Mouse (Mus musculus): Measurements from ENCODE around the gene Vwa1.
"Not testable (repeated sequence)": the region's sequence is repeated elsewhere in the genome, so short reads cannot be mapped to it uniquely, and the experiment has no call there.

Gene Vwa1

DNA sequence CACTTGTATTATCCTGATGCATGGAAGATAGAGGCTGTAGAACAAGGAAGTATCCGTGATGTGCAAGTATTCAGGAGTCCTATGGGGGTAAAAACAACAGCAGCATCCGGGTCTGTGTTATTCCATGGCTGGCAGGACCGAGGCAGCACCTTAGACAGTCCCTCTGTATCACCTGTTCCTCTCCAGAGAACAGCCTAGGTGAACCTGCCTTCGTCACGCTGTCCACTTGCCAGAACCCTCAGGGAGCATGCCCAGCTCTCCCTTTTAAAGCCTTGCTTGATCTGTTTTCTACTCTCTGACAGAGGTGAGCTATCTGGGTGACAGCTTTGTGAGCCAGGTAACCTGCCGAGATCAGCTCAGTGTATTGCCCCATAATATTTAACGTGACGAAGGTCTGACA is 30.0 kb downstream of the Vwa1 start:
- no peak for DNase-seq (ENCODE audit: low read depth)

DNA sequence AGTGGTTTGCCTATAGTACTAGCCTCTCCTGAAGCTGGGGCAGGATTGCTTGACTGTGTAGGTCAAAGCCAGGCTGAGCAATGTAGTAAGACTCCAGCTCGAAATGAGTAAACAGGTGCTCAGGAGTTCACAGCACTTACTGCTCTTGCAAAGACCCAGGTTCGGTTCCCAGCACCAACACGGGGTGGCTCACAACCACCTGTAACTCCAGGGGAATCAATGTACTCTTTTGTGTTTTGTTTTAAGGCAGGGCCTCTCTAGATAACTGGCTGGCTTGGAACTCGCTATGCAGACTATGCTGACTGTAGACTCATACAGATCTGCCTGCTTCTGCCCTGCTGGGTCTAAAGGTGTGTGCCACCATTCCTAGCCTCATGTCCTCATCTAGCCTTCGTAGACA is 31.8 kb downstream of the Vwa1 start:
- DNase-seq (ENCODE audit: low read depth) = no peak

DNA sequence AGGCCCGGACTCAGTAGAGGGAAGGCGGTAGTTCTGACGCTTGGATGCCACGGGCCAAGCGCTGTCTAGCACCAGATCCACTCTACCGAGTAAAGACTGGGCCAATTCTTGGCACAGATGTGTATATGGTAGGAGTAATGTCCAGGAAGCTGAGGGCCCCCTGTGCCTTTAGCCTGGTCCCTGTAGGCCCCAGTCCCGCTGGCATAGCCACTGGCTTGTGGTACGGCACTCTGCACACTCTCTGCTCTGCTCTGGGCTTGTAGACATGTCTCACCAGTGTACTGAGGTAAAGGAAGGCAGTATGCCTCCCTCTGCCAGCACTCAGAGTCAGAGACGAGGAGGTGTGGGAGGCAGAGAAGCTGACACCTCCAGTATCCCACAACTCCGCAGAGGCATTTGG is 33.8 kb downstream of the Vwa1 start:
- DNase-seq (ENCODE audit: low read depth) = not testable (repeated sequence)

DNA sequence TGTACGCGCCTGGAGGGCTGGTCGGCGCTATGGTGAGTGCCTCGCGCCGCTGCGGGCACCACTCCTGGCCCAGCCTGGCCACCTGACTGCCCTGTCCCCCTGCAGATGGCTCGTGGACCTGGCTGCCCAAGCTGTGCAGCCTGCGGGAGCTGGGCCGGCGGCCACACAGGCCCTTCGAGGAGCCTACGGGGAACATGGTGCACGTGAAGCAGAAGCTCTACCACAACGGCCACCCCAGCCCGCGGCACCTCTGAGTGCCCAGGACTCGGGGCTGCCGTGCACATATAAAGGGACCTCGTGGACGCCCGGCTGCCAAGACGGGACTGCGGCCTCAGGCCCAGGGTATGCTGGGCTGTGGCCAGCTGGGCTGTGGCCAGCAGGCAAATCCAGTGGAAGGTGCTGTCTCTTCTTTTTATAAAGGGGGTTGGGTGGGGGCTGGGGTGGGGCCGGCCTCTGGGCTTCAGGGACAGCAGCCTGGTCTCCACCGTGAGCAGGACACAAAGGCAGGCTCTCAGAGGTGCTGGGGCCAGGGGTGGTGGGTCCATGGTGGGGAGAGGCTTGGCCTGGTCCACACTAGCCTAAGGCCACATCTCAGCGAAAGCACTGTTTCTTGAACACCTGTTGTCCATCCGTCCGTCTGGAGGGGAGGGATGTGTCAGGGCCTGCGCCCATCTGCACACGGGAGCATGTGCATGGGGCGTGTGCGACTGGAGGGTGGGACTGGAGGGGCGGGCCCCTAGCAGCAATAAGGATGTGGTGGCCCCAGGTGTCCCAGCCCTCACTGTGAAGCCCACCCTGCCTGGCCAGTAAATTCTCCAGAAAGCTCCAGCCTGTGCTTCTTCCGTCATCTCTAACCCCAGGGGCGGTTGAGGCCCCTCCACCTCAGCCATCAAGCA is 34.5 kb downstream of the Vwa1 start:
- no peak for DNase-seq (ENCODE audit: low read depth)

DNA sequence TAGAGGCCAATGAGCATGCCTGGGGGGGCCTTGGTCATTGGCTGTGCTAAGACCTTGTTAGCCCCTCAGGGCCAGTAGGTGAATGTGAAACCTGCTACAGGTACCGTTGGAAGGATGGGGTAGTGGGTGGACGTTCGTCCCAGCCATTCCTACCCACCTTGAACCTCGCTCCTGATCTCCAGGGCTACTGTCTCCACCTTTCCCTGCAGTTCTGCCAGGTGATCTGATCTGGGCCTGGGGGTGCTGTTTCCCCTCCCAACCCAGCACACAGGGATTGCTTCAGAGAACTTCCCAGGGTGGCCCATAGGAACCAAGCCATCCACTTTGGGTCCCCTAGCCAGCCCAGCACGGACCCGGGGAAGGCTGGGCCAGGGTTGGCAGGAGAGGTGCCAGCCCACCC is 35.3 kb downstream of the Vwa1 start:
- DNase-seq (ENCODE audit: low read depth) = no peak

DNA sequence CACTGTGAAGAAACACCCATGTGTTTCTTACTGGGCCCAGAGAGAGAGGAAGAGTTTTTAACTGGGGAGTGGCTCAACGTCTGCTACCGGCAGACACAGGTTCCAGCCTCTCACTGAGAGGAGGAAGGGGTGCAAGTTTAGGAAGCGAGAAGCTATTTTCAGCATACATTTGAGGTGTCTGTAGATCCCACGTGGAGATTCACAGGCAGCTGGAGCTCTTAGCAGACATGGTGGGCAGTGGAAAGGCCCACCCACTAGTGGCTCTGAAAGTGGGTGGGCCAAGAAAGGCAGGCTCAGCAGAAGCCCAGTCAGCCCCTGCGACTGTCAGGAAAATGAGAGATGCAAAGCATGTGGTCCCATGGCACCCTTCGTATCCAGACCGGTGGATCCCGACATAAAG is 36.2 kb downstream of the Vwa1 start:
- no peak for DNase-seq (ENCODE audit: low read depth)

DNA sequence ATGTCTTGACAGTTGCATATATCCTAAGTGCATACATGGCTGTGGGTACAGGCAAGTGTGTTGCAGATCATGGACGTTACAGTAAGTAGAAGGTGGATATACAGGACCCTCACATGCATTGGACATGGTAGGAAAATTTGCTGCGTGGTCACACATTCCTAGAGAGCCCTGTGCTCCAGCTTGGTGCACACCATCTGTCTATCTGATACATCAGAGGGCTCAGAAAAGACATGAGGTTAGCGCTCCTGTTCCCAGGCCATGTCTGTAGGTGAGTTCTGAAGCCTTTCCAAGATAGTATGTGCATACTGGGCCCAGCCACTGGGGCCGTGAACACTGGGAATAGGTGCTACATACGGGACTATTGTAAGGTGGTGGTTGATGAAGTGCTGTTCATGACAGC is 38.1 kb downstream of the Vwa1 start:
- no peak for DNase-seq (ENCODE audit: low read depth)

DNA sequence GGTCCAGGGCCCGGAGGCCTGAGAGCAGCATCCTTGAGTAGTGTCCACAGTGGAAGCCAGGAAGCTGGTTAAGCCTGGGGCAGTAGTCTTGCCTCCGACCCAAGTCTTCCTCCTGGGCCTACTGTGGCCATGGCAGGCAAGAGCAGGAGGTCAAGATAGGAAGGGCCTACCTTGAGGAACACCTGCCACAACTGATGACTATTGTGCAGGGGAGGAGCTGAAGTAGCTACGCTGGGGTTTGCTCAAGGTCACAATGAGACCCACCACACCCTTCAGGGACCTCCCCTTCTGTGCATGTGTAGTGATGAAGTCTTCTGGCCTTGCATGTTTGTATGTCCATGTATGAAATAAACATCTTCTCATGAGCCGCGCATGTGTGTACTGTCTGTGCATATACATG is 38.7 kb downstream of the Vwa1 start:
- DNase-seq (ENCODE audit: low read depth) = no peak

DNA sequence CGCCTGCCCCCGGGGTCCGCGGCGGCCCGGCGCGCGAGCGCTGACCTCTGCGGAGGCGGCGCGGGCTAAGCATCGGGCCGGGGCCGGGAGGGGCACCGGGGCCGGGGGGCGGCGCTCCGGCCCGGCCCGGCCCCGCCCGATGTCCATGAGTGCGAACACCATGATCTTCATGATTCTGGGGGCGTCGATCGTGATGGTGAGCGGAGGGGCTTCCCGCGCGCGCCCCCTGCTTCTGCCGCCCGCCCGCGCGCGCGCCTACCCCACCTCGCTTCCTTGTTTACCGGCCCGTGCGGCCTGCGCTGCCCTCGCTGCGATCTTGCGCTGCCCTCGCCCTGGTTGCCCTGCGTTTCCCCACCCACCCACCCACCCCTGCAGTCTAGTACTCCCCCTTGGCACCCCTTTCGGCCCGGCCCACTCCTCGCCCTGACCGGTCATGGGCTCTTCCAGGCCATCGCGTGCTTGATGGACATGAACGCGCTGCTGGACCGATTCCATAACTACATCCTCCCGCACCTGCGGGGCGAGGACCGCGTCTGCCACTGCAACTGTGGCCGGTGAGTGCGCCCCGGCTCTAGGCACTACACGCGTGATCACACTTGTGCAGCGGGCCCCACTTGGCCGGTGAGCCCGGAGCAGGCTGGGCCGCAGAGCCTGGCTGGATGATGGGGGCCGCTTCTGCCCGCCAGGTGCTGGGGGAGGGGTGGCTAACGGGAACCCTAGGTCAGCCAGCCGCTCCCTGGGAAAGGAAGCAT is 39.4 kb downstream of the Vwa1 start:
- no peak for DNase-seq (ENCODE audit: low read depth)

DNA sequence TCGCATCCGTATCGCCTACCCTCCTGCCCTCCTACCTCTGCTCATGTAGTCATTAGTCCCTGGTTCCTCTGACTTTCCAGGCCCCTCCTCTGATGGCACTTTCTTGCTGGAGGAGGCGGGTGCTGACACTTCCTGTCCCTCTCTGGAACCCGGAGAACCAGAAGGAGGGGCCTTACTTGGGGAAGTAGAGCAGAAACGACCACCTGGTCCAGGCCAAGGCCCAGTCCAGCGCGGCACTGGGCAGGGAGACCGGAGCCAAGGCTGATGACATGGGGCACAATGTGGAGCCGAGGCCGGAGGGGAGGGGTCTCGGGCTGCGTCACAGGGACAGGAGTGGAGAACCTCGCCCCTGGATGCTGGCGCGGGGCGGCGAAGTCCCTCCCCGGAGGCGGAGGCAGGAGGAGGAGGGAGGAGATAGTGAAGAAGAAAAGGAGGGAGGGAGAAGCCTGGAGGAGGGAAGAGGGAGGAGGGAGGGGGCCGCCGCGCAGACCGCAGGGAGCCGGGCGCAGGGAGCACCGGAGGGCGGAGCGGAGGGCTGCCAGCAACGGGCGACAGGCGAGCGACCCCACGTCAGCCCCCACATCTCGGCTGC is 40.1 kb downstream of the Vwa1 start, which contains the start of gene Tmem240:
Tmem240 (plus strand) TSS at position 451 of the 592 bp plus-strand sequence.
- DNase-seq (ENCODE audit: low read depth) = peak; percentile 69

DNA sequence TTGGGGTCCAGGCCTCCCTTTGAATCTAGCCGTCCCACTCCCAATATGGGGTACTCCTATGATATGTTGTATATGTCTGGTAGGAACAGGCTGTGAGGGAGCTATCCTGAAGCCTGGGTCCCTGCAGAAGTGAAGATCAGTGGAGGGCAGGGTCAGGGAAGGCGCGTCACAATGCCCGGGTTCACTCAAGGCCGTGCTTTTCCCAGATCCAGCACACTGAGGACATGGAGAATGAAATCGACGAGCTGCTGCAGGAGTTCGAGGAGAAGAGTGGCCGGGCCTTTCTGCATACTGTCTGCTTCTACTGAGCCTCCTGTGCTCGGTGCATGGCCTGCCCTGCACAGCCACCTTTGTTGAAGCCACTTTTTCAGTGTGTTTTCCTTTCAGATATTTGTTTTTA is 41.2 kb downstream of the Vwa1 start:
- DNase-seq (ENCODE audit: low read depth) = no peak

DNA sequence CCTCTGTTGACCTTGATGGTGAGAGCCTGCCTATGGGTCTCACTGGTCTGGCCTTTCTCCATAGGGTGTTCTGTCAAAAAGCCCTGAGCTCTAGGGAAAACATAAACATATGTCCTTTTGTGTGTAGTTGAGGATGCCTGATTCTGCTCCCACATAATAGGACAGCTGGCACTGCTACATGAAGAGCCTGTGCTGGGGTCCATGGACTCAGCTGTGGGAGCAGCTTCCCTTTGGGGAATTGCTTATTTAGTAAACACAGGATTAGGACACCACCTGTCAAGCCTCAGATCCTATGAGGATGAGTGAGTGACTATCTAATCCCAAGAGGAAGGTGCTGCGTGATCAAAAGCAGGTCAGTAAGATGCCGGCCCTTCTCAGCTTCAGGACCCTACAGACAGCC is 46.5 kb downstream of the Vwa1 start:
- DNase-seq (ENCODE audit: low read depth) = no peak

DNA sequence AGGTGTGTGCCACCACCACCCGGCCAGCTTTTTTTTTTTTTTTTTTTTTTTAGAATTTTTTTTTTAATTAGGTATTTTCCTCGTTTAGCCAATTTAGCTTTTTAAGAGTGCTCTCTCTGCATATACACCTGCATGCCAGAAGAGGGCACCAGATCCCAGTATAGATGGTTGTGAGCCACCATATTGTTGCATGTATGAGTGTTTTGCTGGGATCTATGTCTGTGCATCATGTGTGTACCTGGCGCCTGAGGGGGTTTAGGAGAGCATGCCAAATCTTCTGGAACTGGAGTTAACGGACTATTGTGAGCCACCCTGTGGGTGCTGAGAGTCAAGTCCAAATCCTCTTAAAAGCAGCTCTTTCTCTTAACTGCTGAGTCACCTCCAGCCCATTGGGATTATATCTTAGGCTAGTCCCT is 52.8 kb downstream of the Vwa1 start:
- DNase-seq (ENCODE audit: low read depth) = no peak

Measured in c-Kit-positive CD71-positive TER-119-negative erythroid progenitor cells, embryonic 14.5 days (primary cell).